Mouse (Mus musculus): ENCODE measurements around the gene Xcr1. TPM values are rescaled to one million over a fixed set of nuclear protein-coding genes. Genes with fewer than 3 reads are reported as not detected.
A peak's percentile ranks its signal among the peaks of the same experiment; 100 is the strongest.

Xcr1 gene
- polyA plus RNA-seq (2016; fragmentation: Nextera tagmentation; extraction: Ambion mirVana), result 0.02 and 0.04 TPM in 2 replicates

GRCm38 (mm10) chr9:123861929-123862328 is at the start of gene Xcr1:
TSS of gene Xcr1 (minus strand) at chr9:123862029.
- H3K27me3 ChIP-seq (ENCODE audit: poor library complexity, severe bottlenecking), result no peaks in the 10 kb centered on the region
- 84% methylated on average over 9 of the region's 9 CpGs for WGBS
- no peak for DNase-seq (ENCODE audit: extremely low spot score, low spot score)
- no peaks in the 10 kb centered on the region for H3K36me3 ChIP-seq (replicated peaks)
- no peaks in the 10 kb centered on the region for H3K4me1 ChIP-seq
- H3K4me3 ChIP-seq, result no peak within 1 kb of the TSS
- H3K27ac ChIP-seq, result no peak within 1 kb of the TSS
- no peaks in the 10 kb centered on the region for H3K9me3 ChIP-seq

GRCm38 (mm10) chr9:123872049-123872448 is 10.2 kb upstream of the Xcr1 start:
- Histone ChIP-seq H3K4me1 (no peaks in the 10 kb centered on the region), H3K4me3 (no peak overlapping the region), H3K27me3 (ENCODE audit: poor library complexity, severe bottlenecking) (no peaks in the 10 kb centered on the region), H3K36me3 (replicated peaks) (no peaks in the 10 kb centered on the region), H3K9me3 (no peaks in the 10 kb centered on the region), H3K27ac (no peak overlapping the region)
- 78% methylated on average over 4 of the region's 4 CpGs for WGBS
- no peak for DNase-seq (ENCODE audit: extremely low spot score, low spot score)

- no peaks in the 10 kb centered on the region for H3K9me3 ChIP-seq
- no peak for DNase-seq (ENCODE audit: extremely low spot score, low spot score)
- H3K27me3 ChIP-seq (ENCODE audit: poor library complexity, severe bottlenecking), result no peaks in the 10 kb centered on the region
- H3K4me1 ChIP-seq, result no peaks in the 10 kb centered on the region
- no peaks in the 10 kb centered on the region for H3K36me3 ChIP-seq (replicated peaks)
- WGBS, result 59% methylated on average over 6 of the region's 6 CpGs
- H3K4me3 ChIP-seq, result no peak overlapping the region
- no peak overlapping the region for H3K27ac ChIP-seq
These were observed 7.4 kb upstream of the Xcr1 start for GRCm38 (mm10) chr9:123869167-123869784.

- DNase-seq (ENCODE audit: extremely low spot score, low spot score), result no peak
- no peaks in the 10 kb centered on the region for H3K27me3 ChIP-seq (ENCODE audit: poor library complexity, severe bottlenecking)
- no peaks in the 10 kb centered on the region for H3K36me3 ChIP-seq (replicated peaks)
- 94% methylated on average over 1 of the region's 1 CpGs for WGBS
- no peak overlapping the region for H3K4me3 ChIP-seq
- no peaks in the 10 kb centered on the region for H3K9me3 ChIP-seq
- H3K4me1 ChIP-seq, result no peaks in the 10 kb centered on the region
- H3K27ac ChIP-seq, result no peak overlapping the region
These were observed 1.8 kb upstream of the Xcr1 start for GRCm38 (mm10) chr9:123863641-123864040.

- no peak for DNase-seq (ENCODE audit: extremely low spot score, low spot score)
- Histone ChIP-seq H3K4me3 (no peak overlapping the region), H3K36me3 (replicated peaks) (no peaks in the 10 kb centered on the region), H3K27me3 (ENCODE audit: poor library complexity, severe bottlenecking) (no peaks in the 10 kb centered on the region), H3K4me1 (no peaks in the 10 kb centered on the region), H3K27ac (no peak overlapping the region), H3K9me3 (no peaks in the 10 kb centered on the region)
- WGBS, result 94% methylated on average over 1 of the region's 1 CpGs
These were observed 1.2 kb upstream of the Xcr1 start for GRCm38 (mm10) chr9:123862895-123863616.

GRCm38 (mm10) chr9:123856836-123857235 is 5.0 kb downstream of the Xcr1 start:
- H3K9me3 ChIP-seq, result no peaks in the 10 kb centered on the region
- no peak for DNase-seq (ENCODE audit: extremely low spot score, low spot score)
- no peaks in the 10 kb centered on the region for H3K36me3 ChIP-seq (replicated peaks)
- H3K4me1 ChIP-seq, result peaks cover 4% of the 10 kb centered on the region; the same call in 1 of the 2 replicates
- WGBS, result 77% methylated on average over 2 of the region's 2 CpGs
- no peak overlapping the region for H3K27ac ChIP-seq
- no peak overlapping the region for H3K4me3 ChIP-seq
- no peaks in the 10 kb centered on the region for H3K27me3 ChIP-seq (ENCODE audit: poor library complexity, severe bottlenecking)

- Histone ChIP-seq H3K36me3 (replicated peaks) (no peaks in the 10 kb centered on the region), H3K27me3 (ENCODE audit: poor library complexity, severe bottlenecking) (no peaks in the 10 kb centered on the region), H3K4me1 (peaks cover 18% of the 10 kb centered on the region), H3K9me3 (no peaks in the 10 kb centered on the region), H3K4me3 (peak overlapping the region; percentile 78), H3K27ac (peak overlapping the region; percentile 71)
- WGBS, result 58% methylated on average over 5 of the region's 5 CpGs
- DNase-seq (ENCODE audit: extremely low spot score, low spot score), result no peak
These were observed 9.1 kb downstream of the Xcr1 start for GRCm38 (mm10) chr9:123852449-123853390.

- no peaks in the 10 kb centered on the region for H3K27me3 ChIP-seq (ENCODE audit: poor library complexity, severe bottlenecking)
- under 1% methylated on average over 47 of the region's 47 CpGs for WGBS
- H3K4me3 ChIP-seq, result peak within 1 kb of the TSS; percentile 78
- peak; percentile 92 for DNase-seq (ENCODE audit: extremely low spot score, low spot score)
- no peaks in the 10 kb centered on the region for H3K36me3 ChIP-seq (replicated peaks)
- peaks cover 18% of the 10 kb centered on the region for H3K4me1 ChIP-seq
- H3K27ac ChIP-seq, result peak within 1 kb of the TSS; percentile 88
- no peaks in the 10 kb centered on the region for H3K9me3 ChIP-seq
These were observed 9.9 kb downstream of the Xcr1 start, which contains the start of gene Fyco1 for GRCm38 (mm10) chr9:123851713-123852448. TSS of gene Fyco1 (minus strand) at chr9:123851899.

- peak overlapping the region; percentile 88 for H3K27ac ChIP-seq
These were observed 10.6 kb downstream of the Xcr1 start for GRCm38 (mm10) chr9:123851062-123851712.

GRCm38 (mm10) chr9:123850705-123851061 is 11.1 kb downstream of the Xcr1 start:
- 9% methylated on average over 2 of the region's 2 CpGs for WGBS
- H3K9me3 ChIP-seq, result no peaks in the 10 kb centered on the region
- no peaks in the 10 kb centered on the region for H3K36me3 ChIP-seq (replicated peaks)
- H3K4me3 ChIP-seq, result peak overlapping the region; percentile 78
- H3K27me3 ChIP-seq (ENCODE audit: poor library complexity, severe bottlenecking), result no peaks in the 10 kb centered on the region
- H3K27ac ChIP-seq, result peak overlapping the region; percentile 88
- DNase-seq (ENCODE audit: extremely low spot score, low spot score), result peak; percentile 16
- peaks cover 18% of the 10 kb centered on the region for H3K4me1 ChIP-seq

More at GRCm38 (mm10) chr9:123851062-123851712, 10.6 kb downstream of the Xcr1 start:
- H3K9me3 ChIP-seq, result no peaks in the 10 kb centered on the region
- H3K4me3 ChIP-seq, result peak overlapping the region; percentile 78
- DNase-seq (ENCODE audit: extremely low spot score, low spot score), result no peak
- no peaks in the 10 kb centered on the region for H3K36me3 ChIP-seq (replicated peaks)
- no peaks in the 10 kb centered on the region for H3K27me3 ChIP-seq (ENCODE audit: poor library complexity, severe bottlenecking)
- peaks cover 18% of the 10 kb centered on the region for H3K4me1 ChIP-seq
- WGBS, result under 1% methylated on average over 27 of the region's 27 CpGs

- DNase-seq (ENCODE audit: extremely low spot score, low spot score), result no peak
- Histone ChIP-seq H3K27me3 (ENCODE audit: poor library complexity, severe bottlenecking) (no peaks in the 10 kb centered on the region), H3K4me1 (peaks cover 18% of the 10 kb centered on the region), H3K4me3 (peak overlapping the region; percentile 78), H3K9me3 (no peaks in the 10 kb centered on the region), H3K36me3 (replicated peaks) (no peaks in the 10 kb centered on the region), H3K27ac (no peak overlapping the region)
- 80% methylated on average over 2 of the region's 2 CpGs for WGBS
These were observed 11.7 kb downstream of the Xcr1 start for GRCm38 (mm10) chr9:123849976-123850695.
